Mouse (Mus musculus) leukemia stem cell, adult 10-12 weeks (primary cell): ENCODE measurements around the gene Olfr1265. TPM values are rescaled to one million over a fixed set of nuclear protein-coding genes. Genes with fewer than 3 reads are reported as not detected.

Experiments used
- polyA plus RNA-seq: library from polyadenylated mRNA; stranded (reverse); fragments of >175 nt; gene quantifications from 2 replicates; pipeline ENCODE4 v1.2.3, GENCODE M21; 2012; ENCODE audit warnings: low replicate concordance

Gene Olfr1265
- not detected in 2 replicates for polyA plus RNA-seq

DNA sequence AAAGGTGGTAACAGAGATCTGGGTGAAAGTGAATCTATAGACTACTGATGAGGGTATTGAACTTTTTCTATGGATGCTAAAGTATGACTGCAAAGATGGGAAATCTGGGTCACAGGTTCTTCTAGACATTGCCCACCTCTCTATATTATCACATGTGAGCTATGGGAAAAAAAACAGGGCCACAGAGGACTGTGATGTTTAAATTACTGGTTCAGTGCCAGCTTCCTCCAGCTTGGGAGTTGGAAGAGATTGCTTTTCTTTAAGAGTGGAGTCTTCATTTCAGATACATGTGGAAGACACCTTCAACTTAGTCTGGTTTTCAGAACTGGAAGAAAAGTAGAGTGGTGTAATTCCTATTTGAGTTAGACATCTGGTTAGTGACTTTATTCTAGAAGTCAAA lies at the start of gene Olfr1265:
Gene Olfr1265 (plus strand): TSS at position 301 of the 400 bp plus-strand sequence.

DNA sequence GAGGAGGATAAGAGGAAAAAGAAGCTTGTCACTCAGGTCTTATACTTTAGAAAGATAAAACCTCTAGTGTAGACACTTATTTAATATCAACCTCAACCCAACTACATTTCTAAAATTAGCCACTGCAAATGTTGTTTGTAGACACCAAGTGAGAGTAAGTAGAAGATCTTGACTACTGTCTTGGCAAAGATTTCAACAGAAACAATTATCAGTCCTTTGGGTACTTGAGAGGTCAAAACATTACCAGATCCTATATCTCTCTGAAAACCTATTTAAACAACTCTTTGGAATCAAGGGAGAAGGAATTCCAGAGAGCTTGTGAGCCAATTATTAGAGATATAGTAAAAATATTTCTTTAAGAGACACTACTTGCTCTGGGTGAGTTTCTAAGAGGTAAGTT lies 44.2 kb upstream of the Olfr1265 start, which contains the start of gene Olfr1261:
Gene Olfr1261 (plus strand): TSS at position 301 of the 400 bp plus-strand sequence.

DNA sequence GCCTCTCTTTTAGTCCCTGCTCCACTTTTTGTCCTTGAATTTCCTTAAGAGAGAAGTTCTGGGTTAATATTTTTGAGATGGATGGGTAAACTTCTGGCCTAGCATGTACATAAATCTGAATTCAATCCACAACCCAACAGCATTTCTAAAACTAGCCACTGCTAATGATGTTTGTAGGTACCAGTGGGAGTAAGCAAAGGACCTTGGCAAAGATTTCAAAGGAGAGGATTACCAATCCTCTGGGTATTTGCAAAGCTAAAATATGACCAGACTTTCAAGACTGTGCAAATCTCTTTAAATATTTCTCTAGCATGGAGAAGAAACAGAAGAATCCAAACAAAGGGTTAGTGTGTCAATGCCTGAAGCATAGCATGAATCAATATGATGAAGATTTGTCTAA lies 35.3 kb upstream of the Olfr1265 start, which contains the start of gene Olfr1262:
Gene Olfr1262 (plus strand): TSS at position 301 of the 400 bp plus-strand sequence.

DNA sequence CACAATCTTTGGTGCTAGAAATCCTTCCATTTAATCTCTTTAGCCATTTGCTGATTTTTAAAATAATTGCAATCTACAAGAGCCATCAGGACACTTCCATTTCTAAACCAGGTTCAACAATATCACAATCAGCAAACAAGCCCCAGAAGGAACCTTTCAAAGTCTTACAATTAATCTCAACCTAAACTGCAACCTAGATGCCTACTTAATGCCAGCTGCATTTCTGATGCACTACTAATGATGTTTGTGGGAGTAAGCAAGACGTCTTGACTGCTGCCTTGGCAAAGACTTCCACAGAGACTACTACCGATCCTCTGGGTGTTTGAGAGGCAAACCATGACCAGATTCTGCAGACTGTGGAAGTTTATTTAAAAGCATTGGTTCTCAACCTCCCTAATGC lies 23.3 kb upstream of the Olfr1265 start, which contains the start of gene Olfr1263:
Gene Olfr1263 (plus strand): TSS at position 301 of the 400 bp plus-strand sequence.

DNA sequence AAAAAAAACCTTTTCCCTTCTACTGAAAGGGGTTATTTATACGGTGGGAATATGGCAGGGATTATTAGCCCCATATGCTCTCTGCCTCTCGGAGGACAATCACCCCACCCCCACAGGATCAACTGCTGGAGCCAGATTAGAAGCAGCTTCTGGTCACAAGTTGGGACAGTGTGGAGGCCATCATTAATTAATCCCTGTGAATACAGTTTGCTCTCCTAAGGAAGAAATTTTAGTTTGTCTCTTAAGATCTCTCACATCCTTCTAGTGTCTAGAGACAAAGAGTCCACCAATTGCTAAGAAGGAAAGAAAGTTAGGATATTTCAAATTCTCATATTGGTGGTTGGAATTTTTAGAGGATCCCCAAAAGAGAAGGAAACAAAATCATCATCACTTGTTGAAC lies 9.7 kb upstream of the Olfr1265 start, which contains the start of gene Olfr1264:
Gene Olfr1264 (minus strand): TSS at position 101 of the 400 bp plus-strand sequence.

DNA sequence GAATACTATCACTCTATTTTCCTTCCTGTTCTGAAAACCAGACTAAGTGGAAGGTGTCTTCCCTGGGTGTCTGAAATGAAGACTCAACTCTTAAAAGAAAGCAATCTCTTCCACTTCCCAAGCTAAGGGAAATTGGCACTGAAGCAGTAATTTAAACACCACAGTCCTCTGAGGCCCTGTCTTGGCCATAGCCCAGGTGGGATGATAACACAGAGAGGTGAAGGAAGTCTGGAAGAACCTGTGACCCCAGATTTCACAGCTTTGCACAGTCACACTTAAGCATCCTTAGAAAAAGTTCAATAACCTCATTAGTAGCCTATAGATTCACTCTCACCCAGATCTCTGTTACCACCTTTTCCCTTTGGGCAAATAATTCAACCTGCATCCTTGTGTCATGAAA lies 28.4 kb downstream of the Olfr1265 start, which contains the start of gene Olfr140:
Gene Olfr140 (minus strand): TSS at position 101 of the 400 bp plus-strand sequence.

Other genes starting within 250 kb of the Olfr1265 start
- gene Olfr1254, start 241.7 kb upstream of the Olfr1265 start, polyA plus RNA-seq: not detected in 2 replicates
- gene Olfr1255, start 223.3 kb upstream of the Olfr1265 start, polyA plus RNA-seq: not detected in 2 replicates
- not detected in 2 replicates for gene Olfr1256, start 193.8 kb upstream of the Olfr1265 start, polyA plus RNA-seq
- not detected in 2 replicates for gene Olfr48, start 187.1 kb upstream of the Olfr1265 start, polyA plus RNA-seq
- gene Olfr1257, start 156.9 kb upstream of the Olfr1265 start, polyA plus RNA-seq: not detected in 2 replicates
- gene Olfr1258, start 108.0 kb upstream of the Olfr1265 start, polyA plus RNA-seq: not detected in 2 replicates
- not detected in 2 replicates for gene Olfr1259, start 86.7 kb upstream of the Olfr1265 start, polyA plus RNA-seq
- not detected in 2 replicates for gene Olfr1260, start 61.0 kb upstream of the Olfr1265 start, polyA plus RNA-seq
- not detected in 2 replicates for gene Olfr1261, start 44.1 kb upstream of the Olfr1265 start, polyA plus RNA-seq
- not detected in 2 replicates for gene Olfr1262, start 35.2 kb upstream of the Olfr1265 start, polyA plus RNA-seq
- gene Olfr1263, start 23.2 kb upstream of the Olfr1265 start, polyA plus RNA-seq: not detected in 2 replicates
- gene Olfr1264, start 9.8 kb upstream of the Olfr1265 start, polyA plus RNA-seq: not detected in 2 replicates
- gene Olfr140, start 28.3 kb downstream of the Olfr1265 start, polyA plus RNA-seq: not detected in 2 replicates
- not detected in 2 replicates for gene Olfr1269, start 86.1 kb downstream of the Olfr1265 start, polyA plus RNA-seq
- not detected in 2 replicates for gene Olfr32, start 107.0 kb downstream of the Olfr1265 start, polyA plus RNA-seq
- not detected in 2 replicates for gene Olfr1270, start 117.8 kb downstream of the Olfr1265 start, polyA plus RNA-seq
- not detected in 2 replicates for gene Olfr1506, start 189.2 kb downstream of the Olfr1265 start, polyA plus RNA-seq
- gene Olfr142, start 222.3 kb downstream of the Olfr1265 start, polyA plus RNA-seq: not detected in 2 replicates
- gene Olfr1271, start 235.7 kb downstream of the Olfr1265 start, polyA plus RNA-seq: not detected in 2 replicates